Mouse (Mus musculus): ENCODE data around the gene Cacnb4. TPM values are rescaled to one million over a fixed set of nuclear protein-coding genes. Genes with fewer than 3 reads are reported as not detected.

Cacnb4 gene
- polyA plus RNA-seq, 1 experiment = not detected

DNA sequence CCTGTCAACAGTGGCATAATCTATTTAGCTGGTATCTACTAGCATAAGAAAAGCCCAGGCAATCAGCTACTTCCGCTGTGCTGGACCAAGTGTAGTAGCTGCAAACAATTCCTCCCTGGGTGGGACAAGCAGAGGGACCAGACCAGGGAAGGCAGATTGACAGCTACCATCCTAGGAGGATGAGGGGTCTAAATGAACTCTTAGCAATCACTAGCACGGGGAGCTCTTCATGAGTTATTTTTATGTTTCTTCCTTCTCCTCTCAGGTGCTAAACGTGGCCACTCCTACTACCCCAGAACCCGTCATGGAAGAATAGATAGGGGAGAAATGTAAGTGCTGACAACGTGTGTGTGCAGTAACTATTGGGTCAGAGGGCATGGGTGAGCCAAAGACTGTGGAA, 105.8 kb downstream of the Cacnb4 start:
- no peak for TF ChIP-seq EP300 (IDR thresholded peaks at IDR 0.05; ENCODE audit: insufficient read depth, low read depth, low read length)
- TF ChIP-seq POLR2A (IDR thresholded peaks at IDR 0.05; ENCODE audit: insufficient read depth, low read length) = no peak
- no peak for TF ChIP-seq CTCF (IDR thresholded peaks at IDR 0.05; ENCODE audit: low read depth, low read length)
- no peak overlapping the region for H3K9ac ChIP-seq (ENCODE audit: low read depth, poor library complexity, severe bottlenecking)

DNA sequence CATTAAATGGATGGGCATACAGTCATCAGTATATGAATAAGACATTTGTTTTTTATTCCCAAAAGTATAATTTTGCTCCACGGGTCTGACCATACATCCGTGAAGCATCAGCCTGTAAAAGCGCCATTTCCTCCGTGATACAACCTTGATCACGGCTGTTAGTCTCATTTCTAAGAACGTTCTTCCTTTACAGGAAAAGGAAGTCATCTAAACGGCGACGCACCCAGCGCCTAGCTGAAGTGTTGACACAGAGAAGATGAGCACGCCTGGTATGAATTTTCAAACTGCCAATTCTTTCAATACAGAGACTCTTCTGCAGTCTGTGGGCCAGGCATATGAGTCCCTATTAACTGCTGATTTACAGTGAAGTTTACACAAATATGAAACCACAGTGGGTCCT, 106.5 kb downstream of the Cacnb4 start:
- Histone ChIP-seq H3K4me1 (ENCODE audit: control insufficient read depth, insufficient read depth, low read length) (peaks cover 3% of the 10 kb centered on the region), H3K9ac (ENCODE audit: low read depth, poor library complexity, severe bottlenecking) (no peak overlapping the region), H3K36me3 (ENCODE audit: control insufficient read depth, insufficient read depth, low read length, poor library complexity, severe bottlenecking) (no peaks in the 10 kb centered on the region), H3K27ac (ENCODE audit: insufficient read depth, low read length) (no peak overlapping the region), H3K4me3 (ENCODE audit: low read depth, low read length) (no peak overlapping the region), H3K27me3 (ENCODE audit: control insufficient read depth, insufficient read depth, low read length, poor library complexity, severe bottlenecking) (no peaks in the 10 kb centered on the region), H3K9me3 (replicated peaks; ENCODE audit: control insufficient read depth, insufficient read depth, low read length, poor library complexity, severe bottlenecking) (no peaks in the 10 kb centered on the region)
- TF ChIP-seq POLR2A (IDR thresholded peaks at IDR 0.05; ENCODE audit: insufficient read depth, low read length) (no peak), EP300 (IDR thresholded peaks at IDR 0.05; ENCODE audit: insufficient read depth, low read depth, low read length) (no peak), CTCF (IDR thresholded peaks at IDR 0.05; ENCODE audit: low read depth, low read length) (no peak)

More for the DNA sequence above, 105.8 kb downstream of the Cacnb4 start:
- Histone ChIP-seq H3K9me3 (replicated peaks; ENCODE audit: control insufficient read depth, insufficient read depth, low read length, poor library complexity, severe bottlenecking) (no peaks in the 10 kb centered on the region), H3K27me3 (ENCODE audit: control insufficient read depth, insufficient read depth, low read length, poor library complexity, severe bottlenecking) (no peaks in the 10 kb centered on the region), H3K4me3 (ENCODE audit: low read depth, low read length) (no peak overlapping the region), H3K27ac (ENCODE audit: insufficient read depth, low read length) (no peak overlapping the region), H3K36me3 (ENCODE audit: control insufficient read depth, insufficient read depth, low read length, poor library complexity, severe bottlenecking) (no peaks in the 10 kb centered on the region), H3K4me1 (ENCODE audit: control insufficient read depth, insufficient read depth, low read length) (peaks cover 3% of the 10 kb centered on the region)

- TF ChIP-seq POLR2A (IDR thresholded peaks at IDR 0.05; ENCODE audit: insufficient read depth, low read length) (no peak), CTCF (IDR thresholded peaks at IDR 0.05; ENCODE audit: low read depth, low read length) (no peak), EP300 (IDR thresholded peaks at IDR 0.05; ENCODE audit: insufficient read depth, low read depth, low read length) (no peak)
- H3K27ac ChIP-seq (ENCODE audit: insufficient read depth, low read length) = no peak overlapping the region
- H3K27me3 ChIP-seq (ENCODE audit: control insufficient read depth, insufficient read depth, low read length, poor library complexity, severe bottlenecking) = no peaks in the 10 kb centered on the region
- H3K4me1 ChIP-seq (ENCODE audit: control insufficient read depth, insufficient read depth, low read length) = peaks cover 3% of the 10 kb centered on the region
- H3K9me3 ChIP-seq (replicated peaks; ENCODE audit: control insufficient read depth, insufficient read depth, low read length, poor library complexity, severe bottlenecking) = no peaks in the 10 kb centered on the region
- H3K4me3 ChIP-seq (ENCODE audit: low read depth, low read length) = no peak overlapping the region
- no peak overlapping the region for H3K9ac ChIP-seq (ENCODE audit: low read depth, poor library complexity, severe bottlenecking)
- no peaks in the 10 kb centered on the region for H3K36me3 ChIP-seq (ENCODE audit: control insufficient read depth, insufficient read depth, low read length, poor library complexity, severe bottlenecking)
Measured at GRCm38 (mm10) chr2:52568131-52568530, 108.5 kb downstream of the Cacnb4 start.

DNA sequence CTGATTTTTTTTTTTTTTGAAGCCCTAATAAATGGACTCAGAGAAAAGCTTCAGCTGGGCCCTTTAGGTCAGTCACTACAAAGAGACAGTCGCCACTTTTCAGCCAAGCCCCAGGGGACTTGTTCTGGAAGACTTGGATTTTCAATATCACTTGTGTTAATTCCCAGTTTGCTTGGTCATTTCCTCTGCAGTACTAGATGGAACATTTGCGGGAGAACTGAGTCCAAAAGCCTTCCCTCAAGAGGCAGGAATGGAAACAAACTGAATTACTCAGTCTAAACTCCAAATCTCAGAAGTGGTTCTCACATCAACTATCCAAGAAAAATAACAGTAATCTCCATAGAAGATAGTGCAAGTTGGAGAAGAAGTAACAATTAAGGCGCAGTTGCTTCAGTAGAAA, 109.2 kb downstream of the Cacnb4 start:
- Histone ChIP-seq H3K4me1 (ENCODE audit: control insufficient read depth, insufficient read depth, low read length) (peaks cover 3% of the 10 kb centered on the region), H3K36me3 (ENCODE audit: control insufficient read depth, insufficient read depth, low read length, poor library complexity, severe bottlenecking) (no peaks in the 10 kb centered on the region), H3K9ac (ENCODE audit: low read depth, poor library complexity, severe bottlenecking) (no peak overlapping the region), H3K4me3 (ENCODE audit: low read depth, low read length) (no peak overlapping the region), H3K27ac (ENCODE audit: insufficient read depth, low read length) (no peak overlapping the region), H3K27me3 (ENCODE audit: control insufficient read depth, insufficient read depth, low read length, poor library complexity, severe bottlenecking) (no peaks in the 10 kb centered on the region), H3K9me3 (replicated peaks; ENCODE audit: control insufficient read depth, insufficient read depth, low read length, poor library complexity, severe bottlenecking) (no peaks in the 10 kb centered on the region)
- TF ChIP-seq POLR2A (IDR thresholded peaks at IDR 0.05; ENCODE audit: insufficient read depth, low read length) (no peak), EP300 (IDR thresholded peaks at IDR 0.05; ENCODE audit: insufficient read depth, low read depth, low read length) (no peak), CTCF (IDR thresholded peaks at IDR 0.05; ENCODE audit: low read depth, low read length) (no peak)

DNA sequence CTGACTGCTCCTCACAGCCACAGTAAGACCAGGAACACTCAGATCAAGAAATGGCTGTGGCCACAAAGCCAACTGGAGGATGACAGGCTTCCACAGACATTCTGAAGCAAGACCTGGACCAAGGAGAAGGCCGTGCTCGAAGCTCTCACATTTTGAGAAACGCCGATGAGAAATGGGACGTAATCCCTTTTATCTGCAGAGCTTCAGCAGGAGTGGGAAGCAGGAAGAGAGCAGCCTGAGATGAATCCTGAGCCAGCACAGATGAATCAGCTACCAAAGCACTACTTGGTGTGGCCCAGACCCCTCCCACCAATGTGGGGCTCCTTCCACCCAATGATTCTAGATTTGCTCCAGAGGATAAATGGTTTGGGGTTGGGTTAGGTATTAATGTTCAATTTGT, 113.4 kb downstream of the Cacnb4 start:
- no peaks in the 10 kb centered on the region for H3K36me3 ChIP-seq (ENCODE audit: control insufficient read depth, insufficient read depth, low read length, poor library complexity, severe bottlenecking)
- H3K4me3 ChIP-seq (ENCODE audit: low read depth, low read length) = no peak overlapping the region
- no peaks in the 10 kb centered on the region for H3K4me1 ChIP-seq (ENCODE audit: control insufficient read depth, insufficient read depth, low read length)
- H3K9ac ChIP-seq (ENCODE audit: low read depth, poor library complexity, severe bottlenecking) = no peak overlapping the region
- H3K27ac ChIP-seq (ENCODE audit: insufficient read depth, low read length) = no peak overlapping the region
- no peaks in the 10 kb centered on the region for H3K9me3 ChIP-seq (replicated peaks; ENCODE audit: control insufficient read depth, insufficient read depth, low read length, poor library complexity, severe bottlenecking)
- TF ChIP-seq EP300 (IDR thresholded peaks at IDR 0.05; ENCODE audit: insufficient read depth, low read depth, low read length) (no peak), POLR2A (IDR thresholded peaks at IDR 0.05; ENCODE audit: insufficient read depth, low read length) (no peak), CTCF (IDR thresholded peaks at IDR 0.05; ENCODE audit: low read depth, low read length) (no peak)
- H3K27me3 ChIP-seq (ENCODE audit: control insufficient read depth, insufficient read depth, low read length, poor library complexity, severe bottlenecking) = no peaks in the 10 kb centered on the region

GRCm38 (mm10) chr2:52562356-52562755, 114.3 kb downstream of the Cacnb4 start:
- TF ChIP-seq CTCF (IDR thresholded peaks at IDR 0.05; ENCODE audit: low read depth, low read length) (no peak), POLR2A (IDR thresholded peaks at IDR 0.05; ENCODE audit: insufficient read depth, low read length) (no peak), EP300 (IDR thresholded peaks at IDR 0.05; ENCODE audit: insufficient read depth, low read depth, low read length) (no peak)
- no peaks in the 10 kb centered on the region for H3K4me1 ChIP-seq (ENCODE audit: control insufficient read depth, insufficient read depth, low read length)
- H3K36me3 ChIP-seq (ENCODE audit: control insufficient read depth, insufficient read depth, low read length, poor library complexity, severe bottlenecking) = no peaks in the 10 kb centered on the region
- no peak overlapping the region for H3K9ac ChIP-seq (ENCODE audit: low read depth, poor library complexity, severe bottlenecking)
- no peak overlapping the region for H3K4me3 ChIP-seq (ENCODE audit: low read depth, low read length)
- no peaks in the 10 kb centered on the region for H3K9me3 ChIP-seq (replicated peaks; ENCODE audit: control insufficient read depth, insufficient read depth, low read length, poor library complexity, severe bottlenecking)
- H3K27ac ChIP-seq (ENCODE audit: insufficient read depth, low read length) = no peak overlapping the region
- H3K27me3 ChIP-seq (ENCODE audit: control insufficient read depth, insufficient read depth, low read length, poor library complexity, severe bottlenecking) = no peaks in the 10 kb centered on the region

Data from ES-Bruce4 (cell line).